Mouse (Mus musculus) cortical plate, adult 2 months (tissue): ENCODE measurements at regions not wholly inside any gene's neighbourhood (a gene's known extent, or its start where the extent isn't known, plus 50 kb on each side); places are given as distances from the start of the nearest gene placed in this dataset.

Experiments used
- H3K27ac ChIP-seq: fragments of 200-500 bp; 2 replicates; pipeline ENCODE4 v1.5.1; 2012; ENCODE audit warnings: low read length, control low read depth, inconsistent platforms; ENCODE audit not compliant: insufficient read depth
- H3K4me1 ChIP-seq: fragments of 200-500 bp; 2 replicates; pipeline ENCODE4 v1.6.1; 2011; ENCODE audit warnings: low read length; ENCODE audit not compliant: control insufficient read depth, insufficient read depth
- H3K4me3 ChIP-seq: fragments of 200-500 bp; 2 replicates; pipeline ENCODE4 v1.5.1; 2011; ENCODE audit warnings: mild to moderate bottlenecking, low read length, control low read depth; ENCODE audit not compliant: insufficient read depth
- CTCF ChIP-seq: fragments of 200-500 bp; IDR thresholded peaks from 2 replicates; pipeline ENCODE4 v1.5.1; 2011; ENCODE audit warnings: mild to moderate bottlenecking, control low read depth, low read length; ENCODE audit not compliant: insufficient read depth; ENCODE audit errors: extremely low read depth
- POLR2A ChIP-seq: fragments of 200-500 bp; IDR thresholded peaks from 2 replicates; pipeline ENCODE4 v1.6.1; 2011; ENCODE audit warnings: mild to moderate bottlenecking, low read length, control low read depth; ENCODE audit not compliant: insufficient read depth; ENCODE audit errors: extremely low read depth

DNA sequence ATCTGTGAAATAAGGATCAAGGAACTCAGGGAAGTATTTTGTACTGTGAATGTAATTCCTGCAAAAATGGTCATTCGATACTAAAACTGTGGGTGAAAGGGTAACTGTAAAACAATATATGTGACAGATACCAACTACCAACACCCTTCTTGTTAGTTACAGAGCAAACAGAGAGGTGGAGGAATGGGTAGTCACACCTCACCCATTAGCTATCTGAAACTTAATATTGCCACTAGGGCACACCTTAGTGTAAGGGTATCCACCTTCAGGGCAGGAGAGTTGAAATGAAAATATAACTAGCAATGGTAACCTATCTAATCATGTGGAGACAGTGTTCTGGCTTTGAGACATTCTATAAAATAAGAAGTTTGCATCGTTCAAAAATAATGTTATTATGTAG lies 126.2 kb downstream of the Klf6 start:
- no peak overlapping the region for H3K4me3 ChIP-seq
- H3K4me1 ChIP-seq, result no peaks in the 10 kb centered on the region
- TF ChIP-seq POLR2A (no peak), CTCF (no peak)
- H3K27ac ChIP-seq, result no peak overlapping the region

DNA sequence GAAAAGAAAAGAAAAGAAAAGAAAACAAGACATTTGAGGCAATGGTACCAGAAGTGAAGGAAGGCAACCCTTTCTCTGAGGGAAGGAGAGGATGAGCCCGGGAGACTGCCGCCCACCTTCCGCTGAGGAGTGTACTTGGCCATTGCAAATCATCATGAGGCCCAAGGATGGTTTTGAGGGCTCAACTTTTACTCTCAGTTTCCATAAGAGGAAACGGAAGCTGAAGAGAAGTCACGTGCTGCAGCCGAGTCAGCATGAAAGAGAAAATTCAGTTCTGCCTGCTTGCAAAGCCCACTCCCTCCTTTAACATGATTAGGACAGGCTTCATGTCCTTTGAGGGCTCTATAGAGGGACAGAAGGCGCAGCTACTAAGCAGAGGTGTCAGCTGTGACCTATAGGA lies 127.1 kb downstream of the Klf6 start:
- TF ChIP-seq CTCF (no peak), POLR2A (no peak)
- Histone ChIP-seq H3K4me1 (no peaks in the 10 kb centered on the region), H3K4me3 (no peak overlapping the region), H3K27ac (no peak overlapping the region)

DNA sequence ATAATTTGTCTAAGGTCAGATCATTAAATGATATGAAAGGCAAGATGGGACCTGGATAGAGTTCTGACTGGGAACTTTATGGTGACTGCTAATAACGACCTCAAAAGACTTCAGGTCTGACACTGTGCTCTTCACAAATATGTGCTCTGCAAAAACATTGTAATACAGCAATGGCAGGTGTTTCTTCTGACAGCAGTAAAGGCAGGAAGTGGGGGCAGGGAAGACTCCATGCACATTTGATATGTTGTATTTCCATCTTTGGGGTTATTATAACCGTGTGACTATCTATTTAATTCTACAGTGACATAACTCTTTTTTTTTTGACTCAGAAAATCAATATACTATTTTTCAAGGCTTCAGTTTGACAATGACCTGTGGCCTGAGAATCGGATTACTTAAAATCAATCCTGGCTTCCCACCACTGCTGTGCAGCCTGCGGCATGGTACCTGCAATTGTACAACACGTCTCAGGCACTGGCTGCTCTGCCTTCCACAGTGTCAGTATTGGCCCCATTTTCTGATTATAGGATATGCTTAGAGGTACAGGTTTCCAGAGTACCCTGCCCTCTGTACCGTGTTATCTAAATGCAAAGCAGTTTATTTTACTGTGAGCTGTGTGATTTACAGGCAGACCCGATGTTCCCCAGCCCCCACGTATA lies 139.4 kb downstream of the Klf6 start:
- no peaks in the 10 kb centered on the region for H3K4me1 ChIP-seq
- no peak for TF ChIP-seq POLR2A
- TF ChIP-seq CTCF, result no peak
- no peak overlapping the region for H3K4me3 ChIP-seq
- no peak overlapping the region for H3K27ac ChIP-seq

DNA sequence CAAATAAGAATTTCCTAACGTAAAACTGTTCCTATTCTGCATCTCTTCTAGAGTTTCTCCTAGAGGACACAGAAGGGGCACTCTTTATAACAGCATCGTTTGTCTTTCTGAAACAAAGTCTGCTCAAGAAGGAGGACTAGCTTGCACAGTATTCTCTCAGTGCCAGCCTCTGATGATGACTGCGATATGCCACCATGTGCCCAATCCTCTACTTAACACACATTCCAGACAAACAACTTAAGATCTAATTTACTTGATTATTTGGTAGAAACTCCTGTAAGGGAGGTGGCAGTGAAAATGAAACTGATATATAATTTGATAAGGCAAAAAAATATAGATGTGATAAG lies 139.9 kb downstream of the Klf6 start:
- H3K4me3 ChIP-seq, result no peak overlapping the region
- no peaks in the 10 kb centered on the region for H3K4me1 ChIP-seq
- TF ChIP-seq CTCF, result no peak
- TF ChIP-seq POLR2A, result no peak
- no peak overlapping the region for H3K27ac ChIP-seq

DNA sequence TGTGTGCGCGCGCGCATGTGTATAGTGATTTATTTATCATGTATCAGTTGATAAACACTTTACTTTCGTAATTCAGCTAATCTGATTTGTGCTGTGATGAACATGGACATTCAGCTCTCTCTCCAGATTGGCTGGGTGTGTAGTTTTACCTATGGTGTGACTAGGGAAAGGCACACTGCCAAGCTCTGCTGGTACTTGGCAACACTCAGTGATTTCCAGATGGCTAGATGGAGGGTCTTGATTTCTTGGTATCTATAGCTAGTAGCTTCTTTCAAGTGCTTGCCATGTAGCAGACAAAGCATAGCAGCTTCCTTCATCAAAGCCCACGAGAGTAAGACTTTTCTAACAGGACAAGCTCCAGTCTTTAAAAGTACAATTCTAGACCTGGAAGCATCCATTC lies 144.6 kb downstream of the Klf6 start:
- Histone ChIP-seq H3K4me1 (no peaks in the 10 kb centered on the region), H3K27ac (no peak overlapping the region), H3K4me3 (no peak overlapping the region)
- TF ChIP-seq CTCF (no peak), POLR2A (no peak)

DNA sequence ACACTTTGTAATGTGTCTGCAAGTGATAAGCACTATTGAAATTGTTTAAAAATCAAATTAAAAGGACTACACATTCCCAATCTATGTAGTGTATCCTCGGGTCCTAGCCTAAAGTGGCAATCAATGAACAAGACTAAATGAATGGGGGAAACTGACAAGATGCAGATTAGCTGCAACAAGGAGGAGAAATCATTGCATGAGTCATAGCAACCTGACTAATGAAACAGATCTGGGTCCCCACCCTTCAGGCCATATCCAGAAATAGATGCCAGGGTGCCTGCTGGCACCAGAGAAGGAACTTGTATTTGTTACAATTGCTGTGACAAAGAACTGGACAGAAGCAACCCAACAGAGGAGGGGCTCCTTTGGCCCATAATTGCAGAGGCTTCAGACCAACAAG lies 148.4 kb downstream of the Klf6 start:
- Histone ChIP-seq H3K4me1 (no peaks in the 10 kb centered on the region), H3K4me3 (no peak overlapping the region), H3K27ac (no peak overlapping the region)
- TF ChIP-seq POLR2A, result no peak
- TF ChIP-seq CTCF, result no peak

DNA sequence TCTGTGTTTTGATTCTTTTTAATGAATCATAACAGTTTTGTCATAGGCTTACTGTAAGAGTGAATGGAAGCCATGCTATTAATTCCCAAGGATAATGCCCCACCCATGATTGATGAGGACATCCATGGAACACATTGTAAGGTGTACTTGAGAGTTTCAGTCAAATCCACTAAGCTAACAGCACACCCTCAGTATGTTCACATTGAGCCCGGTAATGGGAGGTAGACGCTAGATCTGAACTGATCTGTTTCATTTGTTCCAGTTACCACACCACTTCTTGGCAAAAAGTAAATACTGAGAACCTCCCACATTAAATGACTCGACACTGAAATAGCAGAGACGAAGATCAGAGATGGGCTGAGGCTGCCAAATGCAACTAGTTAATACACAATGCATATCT lies 165.9 kb downstream of the Klf6 start:
- no peak overlapping the region for H3K4me3 ChIP-seq
- H3K27ac ChIP-seq, result no peak overlapping the region
- H3K4me1 ChIP-seq, result no peaks in the 10 kb centered on the region
- TF ChIP-seq POLR2A (no peak), CTCF (no peak)

DNA sequence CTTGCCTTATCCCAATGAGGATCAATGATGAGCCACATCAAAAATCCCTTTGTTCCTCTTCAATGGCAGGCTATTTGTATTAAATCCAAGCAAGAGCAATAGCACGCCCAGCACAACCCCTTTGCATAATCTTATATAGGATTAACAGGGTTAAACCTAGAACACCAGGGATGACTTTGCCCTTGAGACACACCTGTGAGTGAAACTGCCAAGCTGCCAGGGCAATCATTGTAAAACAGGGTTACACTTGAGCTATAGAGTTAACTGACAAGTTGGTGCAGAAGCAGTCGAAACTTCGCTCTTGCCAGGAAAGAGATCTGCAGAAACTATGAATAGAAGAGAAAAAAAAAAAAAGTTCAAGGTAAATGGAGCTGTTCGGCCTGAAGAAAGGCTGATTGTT lies 167.6 kb downstream of the Klf6 start:
- Histone ChIP-seq H3K27ac (no peak overlapping the region), H3K4me3 (no peak overlapping the region), H3K4me1 (no peaks in the 10 kb centered on the region)
- TF ChIP-seq CTCF (no peak), POLR2A (no peak)

DNA sequence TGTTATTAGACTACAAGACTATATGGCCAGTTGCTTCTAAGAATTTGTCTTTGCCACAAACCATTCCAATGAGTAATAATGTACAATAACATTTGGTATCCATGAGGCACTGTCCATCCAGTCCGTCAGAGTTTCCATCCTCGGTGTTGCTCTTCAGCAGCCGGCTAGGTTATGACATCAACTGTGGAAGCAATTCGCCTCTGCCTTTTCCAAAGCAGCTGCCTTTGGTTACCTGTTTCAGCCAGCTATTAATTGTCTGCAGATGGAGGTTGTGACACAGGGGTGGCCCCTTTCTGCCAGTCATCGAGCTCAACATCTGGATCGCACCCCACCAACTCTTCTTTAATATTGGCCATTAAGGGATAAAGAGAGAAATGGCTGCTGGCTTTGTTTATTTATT lies 168.2 kb downstream of the Klf6 start:
- H3K27ac ChIP-seq, result no peak overlapping the region
- no peaks in the 10 kb centered on the region for H3K4me1 ChIP-seq
- TF ChIP-seq POLR2A (no peak), CTCF (no peak)
- no peak overlapping the region for H3K4me3 ChIP-seq

DNA sequence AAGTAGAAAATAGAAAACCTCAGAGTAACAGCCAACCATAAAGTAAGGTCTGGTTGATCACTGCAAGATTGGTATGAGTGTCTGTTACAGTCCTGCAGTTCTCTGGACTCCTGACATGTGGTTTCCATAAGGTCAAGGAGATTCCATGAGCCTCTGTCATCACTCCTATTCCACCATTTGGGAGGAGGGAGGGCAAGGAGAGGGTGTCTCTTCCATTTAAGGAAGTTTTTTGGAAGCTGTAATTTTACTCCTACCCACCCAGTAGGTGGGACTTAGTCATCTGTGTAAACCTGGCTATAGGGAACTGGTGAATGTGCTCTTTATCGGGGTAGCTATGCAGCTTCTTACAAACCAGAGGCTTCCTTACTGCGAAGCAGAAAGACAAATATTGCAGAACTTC lies 168.8 kb downstream of the Klf6 start:
- no peak for TF ChIP-seq CTCF
- no peak for TF ChIP-seq POLR2A
- Histone ChIP-seq H3K4me1 (no peaks in the 10 kb centered on the region), H3K27ac (no peak overlapping the region), H3K4me3 (no peak overlapping the region)
